Mouse (Mus musculus): Measurements from ENCODE around the gene Tbc1d9b. TPM values are rescaled to one million over a fixed set of nuclear protein-coding genes. Genes with fewer than 3 reads are reported as not detected.
"Not testable (repeated sequence)": the region's sequence is repeated elsewhere in the genome, so short reads cannot be mapped to it uniquely, and the experiment has no call there.

Gene Tbc1d9b
- polyA plus RNA-seq (2015; fragmentation: Nextera tagmentation; extraction: Ambion mirVana) = 44.9 and 46.6 TPM in 2 replicates

GRCm38 (mm10) chr11:50130811-50131766 lies at the start of gene Tbc1d9b:
TSS of gene Tbc1d9b (plus strand) at chr11:50131396.
- Histone ChIP-seq H3K4me2 (replicated peaks) (peak within 1 kb of the TSS; percentile 79), H3K4me1 (peaks cover 21% of the 10 kb centered on the region), H3K9me3 (no peaks in the 10 kb centered on the region), H3K27ac (peak within 1 kb of the TSS; percentile 80), H3K36me3 (peaks cover 6% of the 10 kb centered on the region), H3K9ac (peak within 1 kb of the TSS; percentile 98), H3K27me3 (no peaks in the 10 kb centered on the region), H3K4me3 (peak within 1 kb of the TSS; percentile 89)
- under 1% methylated on average over 73 of the region's 77 CpGs for WGBS
- ATAC-seq (ENCODE audit: low FRiP score, low read depth) = peak; percentile 93

GRCm38 (mm10) chr11:50086211-50086610 lies 45.0 kb upstream of the Tbc1d9b start:
- no peak for ATAC-seq (ENCODE audit: low FRiP score, low read depth)
- WGBS = 87% methylated on average over 3 of the region's 3 CpGs

DNA sequence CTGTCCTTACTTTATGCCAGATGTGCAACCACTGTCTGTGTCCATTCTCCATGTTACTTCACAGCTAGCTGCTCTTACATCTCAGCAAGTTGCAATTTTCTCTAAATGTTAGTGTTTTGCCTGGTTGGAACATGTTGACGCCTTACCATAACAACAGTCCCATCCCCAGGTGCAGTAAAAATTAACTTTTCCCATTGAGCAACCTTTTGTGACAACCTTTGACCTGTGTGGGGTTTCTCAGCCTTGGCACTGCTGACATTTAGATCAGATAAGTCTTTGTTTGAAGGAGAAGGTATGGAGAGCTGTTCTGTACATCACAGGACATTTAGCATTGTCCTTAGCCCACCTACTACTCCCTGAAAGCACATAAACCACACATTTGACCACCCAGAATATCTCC lies 41.4 kb upstream of the Tbc1d9b start:
- 83% methylated on average over 1 of the region's 1 CpGs for WGBS
- no peak overlapping the region for H3K4me2 ChIP-seq (replicated peaks)
- H3K4me1 ChIP-seq = 0 out of 2 replicates have a peak, but pooled peaks cover 4% of the 10 kb centered on the region
- no peak overlapping the region for H3K27ac ChIP-seq
- no peak overlapping the region for H3K9ac ChIP-seq
- peaks cover 72% of the 10 kb centered on the region for H3K36me3 ChIP-seq
- no peak for ATAC-seq (ENCODE audit: low FRiP score, low read depth)
- H3K4me3 ChIP-seq = no peak overlapping the region
- no peaks in the 10 kb centered on the region for H3K27me3 ChIP-seq
- no peaks in the 10 kb centered on the region for H3K9me3 ChIP-seq

More at GRCm38 (mm10) chr11:50086211-50086610, 45.0 kb upstream of the Tbc1d9b start:
- H3K4me3 ChIP-seq = no peak overlapping the region
- peaks cover 47% of the 10 kb centered on the region for H3K36me3 ChIP-seq
- H3K4me1 ChIP-seq = 0 out of 2 replicates have a peak, but pooled peaks cover 1% of the 10 kb centered on the region
- no peak overlapping the region for H3K4me2 ChIP-seq (replicated peaks)
- H3K27ac ChIP-seq = no peak overlapping the region
- no peak overlapping the region for H3K9ac ChIP-seq
- H3K27me3 ChIP-seq = no peaks in the 10 kb centered on the region
- no peaks in the 10 kb centered on the region for H3K9me3 ChIP-seq

GRCm38 (mm10) chr11:50090982-50091675 lies 40.1 kb upstream of the Tbc1d9b start:
- H3K4me3 ChIP-seq = no peak overlapping the region

GRCm38 (mm10) chr11:50091681-50092080 lies 39.5 kb upstream of the Tbc1d9b start:
- H3K4me1 ChIP-seq = 0 out of 2 replicates have a peak, but pooled peaks cover 4% of the 10 kb centered on the region
- no peak for ATAC-seq (ENCODE audit: low FRiP score, low read depth)
- H3K4me3 ChIP-seq = no peak overlapping the region
- H3K9me3 ChIP-seq = no peaks in the 10 kb centered on the region
- H3K36me3 ChIP-seq = peaks cover 80% of the 10 kb centered on the region
- no peak overlapping the region for H3K4me2 ChIP-seq (replicated peaks)
- no peaks in the 10 kb centered on the region for H3K27me3 ChIP-seq
- no peak overlapping the region for H3K9ac ChIP-seq
- H3K27ac ChIP-seq = no peak overlapping the region

More at GRCm38 (mm10) chr11:50090982-50091675, 40.1 kb upstream of the Tbc1d9b start:
- Histone ChIP-seq H3K4me2 (replicated peaks) (no peak overlapping the region), H3K9ac (no peak overlapping the region), H3K27me3 (no peaks in the 10 kb centered on the region), H3K9me3 (no peaks in the 10 kb centered on the region), H3K36me3 (peaks cover 79% of the 10 kb centered on the region), H3K4me1 (0 out of 2 replicates have a peak, but pooled peaks cover 4% of the 10 kb centered on the region), H3K27ac (no peak overlapping the region)
- 69% methylated on average over 5 of the region's 5 CpGs for WGBS
- no peak for ATAC-seq (ENCODE audit: low FRiP score, low read depth)

DNA sequence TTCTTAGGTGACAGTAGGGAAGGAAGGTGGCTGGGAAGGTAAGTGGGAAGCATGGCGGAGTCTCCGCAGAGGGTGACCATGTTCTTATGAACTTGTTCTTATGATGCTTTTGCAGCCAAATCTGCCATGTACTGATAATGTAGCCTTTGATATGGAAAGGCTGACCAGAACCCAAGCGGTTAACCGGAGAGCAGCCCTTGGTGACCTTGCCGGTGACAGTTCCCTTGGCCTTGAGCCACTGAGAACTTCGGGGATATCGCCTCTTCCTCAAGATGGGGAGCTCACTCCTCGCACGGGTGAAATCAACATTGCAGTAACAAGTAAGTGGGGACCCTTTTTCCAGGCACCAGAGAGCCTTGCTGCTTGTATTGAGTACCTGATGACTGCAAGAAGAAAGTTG lies 35.5 kb upstream of the Tbc1d9b start:
- Histone ChIP-seq H3K27ac (no peak overlapping the region), H3K4me1 (0 out of 2 replicates have a peak, but pooled peaks cover 4% of the 10 kb centered on the region), H3K4me2 (replicated peaks) (no peak overlapping the region), H3K4me3 (no peak overlapping the region), H3K27me3 (no peaks in the 10 kb centered on the region), H3K9ac (no peak overlapping the region), H3K36me3 (peaks cover 81% of the 10 kb centered on the region), H3K9me3 (no peaks in the 10 kb centered on the region)
- 94% methylated on average over 9 of the region's 9 CpGs for WGBS
- no peak for ATAC-seq (ENCODE audit: low FRiP score, low read depth)

DNA sequence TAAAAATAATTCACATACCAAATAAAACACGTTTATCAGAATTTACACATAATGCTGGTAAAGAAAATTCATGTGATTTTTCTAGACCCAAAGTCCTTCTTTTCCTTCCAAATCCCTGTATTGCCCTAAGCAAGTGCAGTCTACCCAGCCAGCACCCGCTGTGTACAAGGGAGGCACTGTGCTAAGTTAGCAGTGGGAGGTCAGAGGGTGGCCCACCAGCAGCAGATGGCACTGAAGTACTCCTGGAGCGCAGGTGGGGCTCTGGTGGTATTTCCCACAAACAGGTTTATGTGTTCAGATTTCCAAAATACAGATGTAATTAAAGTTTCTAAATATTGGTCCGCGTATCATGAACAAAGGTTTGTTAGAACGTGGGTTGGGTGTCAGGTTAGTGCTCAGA lies 34.1 kb upstream of the Tbc1d9b start:
- H3K36me3 ChIP-seq = peaks cover 74% of the 10 kb centered on the region
- no peaks in the 10 kb centered on the region for H3K4me1 ChIP-seq
- H3K27me3 ChIP-seq = no peaks in the 10 kb centered on the region
- H3K9ac ChIP-seq = no peak overlapping the region
- no peaks in the 10 kb centered on the region for H3K9me3 ChIP-seq
- no peak overlapping the region for H3K4me2 ChIP-seq (replicated peaks)
- no peak overlapping the region for H3K4me3 ChIP-seq
- H3K27ac ChIP-seq = no peak overlapping the region
- no peak for ATAC-seq (ENCODE audit: low FRiP score, low read depth)
- 90% methylated on average over 6 of the region's 6 CpGs for WGBS

DNA sequence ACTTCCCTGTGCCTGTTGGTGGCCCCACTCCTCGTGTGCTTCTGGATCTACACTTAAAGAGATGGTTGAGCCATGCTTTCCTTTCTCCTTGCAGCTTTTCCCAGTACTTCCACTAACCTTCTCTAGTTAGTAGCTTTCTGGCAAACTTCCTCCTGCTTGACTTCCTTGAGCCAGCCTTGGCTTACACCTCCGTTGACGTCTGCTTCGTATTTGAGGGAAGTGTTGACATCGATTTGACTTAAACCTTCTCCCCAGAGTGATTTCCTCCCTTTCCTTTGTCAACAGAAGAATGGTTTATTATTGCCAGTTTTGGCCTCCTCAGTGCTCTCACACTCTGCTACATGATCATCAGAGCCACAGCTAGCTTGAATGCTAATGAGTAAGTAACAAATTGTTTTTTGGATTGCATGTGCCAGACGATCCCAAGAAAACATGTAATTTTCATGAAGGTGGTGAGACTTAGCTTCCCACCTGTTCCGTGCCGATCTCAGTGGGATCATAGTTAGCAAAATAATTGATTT lies 32.2 kb upstream of the Tbc1d9b start:
- Histone ChIP-seq H3K36me3 (peaks cover 71% of the 10 kb centered on the region), H3K27ac (no peak overlapping the region)
- WGBS = 86% methylated on average over 8 of the region's 8 CpGs

DNA sequence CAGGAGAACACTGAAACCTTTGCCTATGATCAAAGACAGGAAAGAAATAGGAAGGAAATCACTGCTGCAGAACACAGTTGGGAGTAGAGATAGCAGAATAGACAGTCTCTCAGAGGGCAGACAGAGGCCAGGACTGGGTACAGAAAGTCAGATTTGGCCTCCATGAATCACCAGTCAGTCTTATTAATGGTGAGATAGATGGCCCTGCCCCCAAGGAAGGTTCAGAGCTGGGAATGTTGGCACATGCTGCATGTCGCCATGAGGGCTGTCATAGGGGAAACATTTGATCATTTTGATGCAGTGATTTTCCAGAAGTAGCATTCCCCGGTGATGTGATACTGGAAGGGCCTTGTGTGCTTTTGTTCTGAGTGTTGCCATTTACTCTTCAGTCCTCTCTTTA lies 31.5 kb upstream of the Tbc1d9b start:
- WGBS = 93% methylated on average over 2 of the region's 2 CpGs
- Histone ChIP-seq H3K36me3 (peaks cover 71% of the 10 kb centered on the region), H3K4me1 (no peaks in the 10 kb centered on the region), H3K9ac (no peak overlapping the region), H3K4me3 (no peak overlapping the region), H3K9me3 (no peaks in the 10 kb centered on the region), H3K27me3 (no peaks in the 10 kb centered on the region), H3K4me2 (replicated peaks) (no peak overlapping the region), H3K27ac (no peak overlapping the region)
- ATAC-seq (ENCODE audit: low FRiP score, low read depth) = no peak

More for the DNA sequence above, 32.2 kb upstream of the Tbc1d9b start:
- no peaks in the 10 kb centered on the region for H3K27me3 ChIP-seq
- H3K9me3 ChIP-seq = no peaks in the 10 kb centered on the region
- H3K4me3 ChIP-seq = no peak overlapping the region
- ATAC-seq (ENCODE audit: low FRiP score, low read depth) = no peak
- H3K4me1 ChIP-seq = no peaks in the 10 kb centered on the region
- no peak overlapping the region for H3K9ac ChIP-seq
- no peak overlapping the region for H3K4me2 ChIP-seq (replicated peaks)

DNA sequence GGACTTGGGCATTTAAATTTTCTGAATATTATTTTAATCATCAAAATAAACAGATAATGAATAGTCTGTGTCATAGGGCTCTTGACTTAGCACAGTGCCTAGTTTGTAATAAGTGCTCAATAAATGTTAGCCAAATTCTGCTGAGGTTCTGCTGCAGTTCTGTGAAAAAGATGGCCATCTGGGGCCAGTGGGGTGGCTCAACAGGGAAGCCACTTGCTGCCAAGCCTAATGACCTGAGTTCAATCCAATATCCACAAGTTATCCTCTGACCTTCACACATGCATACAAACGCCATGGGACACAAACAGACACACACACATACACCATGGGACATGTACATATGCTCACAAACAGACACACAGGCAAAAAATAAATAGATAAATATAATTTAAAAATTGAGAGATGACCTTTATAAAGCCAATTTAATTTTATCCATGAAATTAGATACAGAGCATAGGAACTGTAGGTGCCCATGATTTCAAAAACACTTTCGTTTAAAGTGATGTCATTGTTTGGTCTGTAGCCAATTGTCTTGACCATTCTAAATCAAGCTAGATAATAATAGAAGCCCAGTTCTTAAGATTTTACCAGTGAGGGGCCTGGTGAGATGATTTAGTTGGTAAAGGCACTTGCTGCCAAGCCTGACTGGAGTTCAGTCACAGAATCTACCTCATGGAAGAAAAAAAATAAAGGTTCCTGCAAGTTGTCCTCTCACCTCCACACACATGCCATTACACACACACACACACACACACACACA lies 30.5 kb upstream of the Tbc1d9b start:
- no peak for ATAC-seq (ENCODE audit: low FRiP score, low read depth)
- Histone ChIP-seq H3K27me3 (no peaks in the 10 kb centered on the region), H3K27ac (no peak overlapping the region), H3K4me1 (no peaks in the 10 kb centered on the region), H3K9ac (no peak overlapping the region), H3K9me3 (no peaks in the 10 kb centered on the region), H3K36me3 (peaks cover 67% of the 10 kb centered on the region), H3K4me3 (no peak overlapping the region), H3K4me2 (replicated peaks) (no peak overlapping the region)
- 79% methylated on average over 2 of the region's 2 CpGs for whole genome bisulfite sequencing

DNA sequence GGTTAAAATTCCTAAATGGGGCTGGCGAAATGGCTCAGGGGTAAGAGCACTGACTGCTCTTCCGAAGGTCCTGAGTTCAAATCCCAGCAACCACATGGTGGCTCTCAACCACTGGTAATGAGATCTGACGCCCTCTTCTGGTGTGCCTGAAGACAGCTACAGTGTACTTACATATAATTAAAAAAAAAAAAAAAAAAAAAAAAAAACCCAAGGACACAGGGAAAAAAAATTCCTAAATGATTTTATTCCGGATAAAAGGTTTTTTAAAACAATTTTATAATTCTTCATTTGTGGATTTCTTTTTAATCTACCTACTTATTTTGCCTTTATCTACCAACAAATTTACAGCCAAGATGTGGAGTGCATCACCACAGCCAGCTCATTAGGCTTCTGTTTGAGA lies 29.2 kb upstream of the Tbc1d9b start:
- not testable (repeated sequence) for H3K4me3 ChIP-seq; H3K27me3 ChIP-seq; H3K9ac ChIP-seq; H3K9me3 ChIP-seq; H3K27ac ChIP-seq; ATAC-seq (ENCODE audit: low FRiP score, low read depth); H3K4me1 ChIP-seq; H3K4me2 ChIP-seq (replicated peaks)
- WGBS = 86% methylated on average over 4 of the region's 4 CpGs
- H3K36me3 ChIP-seq = peaks cover 57% of the 10 kb centered on the region
